Mouse (Mus musculus): Measurements from ENCODE around the gene 1700102P08Rik.

1700102P08Rik gene

DNA sequence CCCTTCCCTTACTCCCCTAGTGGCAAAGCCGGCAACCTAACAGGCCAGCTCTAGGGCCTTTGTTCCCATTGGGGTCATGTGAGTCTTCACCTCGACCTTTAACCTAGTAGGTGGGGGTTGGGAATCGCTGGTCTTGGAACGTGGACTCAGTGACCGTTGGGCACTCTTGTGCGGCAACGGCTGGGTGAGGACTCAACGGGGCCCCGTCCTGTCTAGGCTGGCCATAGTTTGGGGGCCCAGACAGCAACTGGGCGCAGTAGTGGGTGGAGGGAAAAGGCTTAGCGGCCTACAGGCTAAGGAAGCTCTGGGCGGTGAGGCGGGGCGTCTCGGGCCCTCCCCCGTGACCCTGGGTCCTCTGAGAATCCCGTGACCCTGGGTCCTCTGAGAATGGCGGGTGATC is at the start of gene 1700102P08Rik:
Gene 1700102P08Rik (plus strand): TSS at position 130 of the 400 bp plus-strand sequence.
- no peak for DNase-seq

DNA sequence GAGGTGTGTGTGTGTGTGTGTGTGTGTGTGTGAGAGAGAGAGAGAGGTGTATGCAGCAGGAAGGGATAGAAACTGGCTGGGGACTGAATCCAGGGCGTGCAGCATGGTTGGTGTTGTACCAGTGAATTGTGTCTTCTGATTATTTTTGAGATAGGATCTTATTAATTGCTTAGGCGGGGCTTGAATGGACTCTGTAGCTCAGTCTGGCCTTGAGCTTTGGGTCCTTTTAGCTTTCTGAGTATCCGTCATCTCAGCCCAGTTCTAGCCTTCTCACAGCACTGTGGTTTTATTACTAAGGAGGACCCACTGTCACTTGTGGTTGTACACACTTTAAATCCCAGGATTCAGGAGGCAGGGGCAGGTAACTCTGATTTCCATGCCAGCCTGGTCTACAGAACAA is 49.3 kb upstream of the 1700102P08Rik start:
- no peak for DNase-seq

DNA sequence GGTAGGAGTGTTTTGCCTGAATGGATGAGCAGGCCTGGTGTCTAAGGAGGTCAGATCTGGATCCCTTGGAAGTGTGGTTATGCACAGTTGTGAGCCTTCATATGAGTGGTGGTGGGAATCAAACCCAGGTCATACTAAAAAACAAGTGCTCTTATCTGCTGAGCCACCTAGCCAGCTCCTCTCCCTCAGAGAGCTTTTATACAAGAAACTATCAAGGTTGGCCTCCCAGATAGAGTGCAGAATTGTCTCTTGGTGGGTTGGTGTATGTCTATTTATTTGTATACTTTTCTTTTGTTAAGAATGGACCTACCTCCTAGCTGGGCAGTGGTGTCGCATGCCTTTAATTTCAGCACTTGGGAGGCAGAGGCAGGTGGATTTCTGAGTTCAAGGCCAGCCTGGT is 48.8 kb upstream of the 1700102P08Rik start:
- no peak for DNase-seq

DNA sequence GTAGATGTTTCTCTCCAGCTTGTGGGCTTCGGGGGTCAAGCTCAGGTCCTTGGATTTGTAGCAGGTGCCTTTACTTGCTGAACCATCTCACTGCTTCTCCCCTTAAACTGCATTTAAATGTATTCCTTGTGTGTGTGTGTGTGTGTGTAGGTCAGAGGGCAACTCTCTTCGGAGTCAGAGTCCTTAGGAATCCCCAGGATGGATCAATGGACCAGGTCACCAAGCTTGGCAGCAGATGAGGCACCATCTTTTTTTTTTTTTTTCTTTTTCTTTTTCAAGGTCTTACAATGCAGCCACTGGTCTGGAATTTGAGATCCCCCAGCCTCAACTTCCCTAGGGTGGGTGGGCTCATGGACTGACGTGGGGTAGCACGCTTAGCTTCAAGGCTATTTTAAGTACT is 48.1 kb upstream of the 1700102P08Rik start:
- no peak for DNase-seq

DNA sequence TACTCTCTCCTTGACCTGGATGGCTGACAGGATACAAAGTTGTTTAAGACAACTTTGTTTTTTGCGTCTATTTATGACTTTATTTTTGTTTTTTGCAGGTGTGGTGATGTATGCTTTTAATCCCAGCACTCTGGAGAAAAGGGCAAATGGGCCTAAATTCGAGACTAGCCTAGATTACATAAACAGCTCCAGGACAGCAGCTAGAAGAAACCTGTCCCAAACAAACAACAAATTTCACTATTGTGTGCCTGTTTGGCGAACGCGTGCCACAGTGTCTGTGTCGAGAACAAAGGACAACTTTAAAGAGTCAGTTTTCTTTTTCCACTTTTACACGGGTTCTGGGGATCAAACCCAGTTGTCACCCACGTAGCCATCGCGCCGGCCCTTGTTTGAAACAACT is 45.6 kb upstream of the 1700102P08Rik start:
- no peak for DNase-seq

DNA sequence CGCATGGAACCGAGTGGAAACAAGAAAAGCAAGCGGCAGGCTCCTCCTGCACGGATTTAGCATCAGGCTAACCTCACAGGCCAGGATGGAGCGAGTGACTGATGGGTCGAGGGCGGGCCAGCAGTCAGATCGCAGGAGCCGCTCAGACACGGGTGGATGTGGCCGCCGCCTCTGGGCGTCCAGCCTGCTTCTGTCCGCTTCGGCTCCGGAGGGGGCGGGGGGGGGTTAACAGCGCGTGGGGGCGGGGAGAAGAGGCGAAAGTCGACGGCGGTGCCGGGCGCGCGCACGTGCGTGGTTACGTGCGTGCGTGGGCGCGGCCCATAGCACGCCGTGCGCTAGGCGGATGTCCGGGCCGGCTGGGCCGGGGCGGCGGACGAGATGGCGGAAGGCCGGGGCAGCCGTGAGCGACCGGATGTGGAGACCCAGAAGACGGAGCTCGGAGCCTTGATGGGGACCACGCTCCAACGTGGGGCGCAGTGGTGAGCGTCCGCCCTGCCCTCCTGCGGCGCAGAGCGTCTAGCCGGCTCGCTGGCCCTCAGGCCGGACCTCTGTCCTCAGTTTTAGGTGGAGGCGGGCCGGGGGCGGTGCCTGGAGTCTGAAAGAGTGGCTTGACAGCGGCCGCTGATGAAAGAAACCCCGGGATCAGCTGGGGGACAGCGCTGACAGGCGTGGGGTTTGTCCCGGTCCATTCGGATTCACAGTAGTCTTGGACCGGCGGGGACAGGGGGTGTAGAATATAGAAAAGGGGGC is 44.9 kb upstream of the 1700102P08Rik start, which contains the start of gene Usp4:
Gene Usp4 (plus strand): TSS at position 314 of the 750 bp plus-strand sequence.
- peak; percentile 93 to 95 for DNase-seq

DNA sequence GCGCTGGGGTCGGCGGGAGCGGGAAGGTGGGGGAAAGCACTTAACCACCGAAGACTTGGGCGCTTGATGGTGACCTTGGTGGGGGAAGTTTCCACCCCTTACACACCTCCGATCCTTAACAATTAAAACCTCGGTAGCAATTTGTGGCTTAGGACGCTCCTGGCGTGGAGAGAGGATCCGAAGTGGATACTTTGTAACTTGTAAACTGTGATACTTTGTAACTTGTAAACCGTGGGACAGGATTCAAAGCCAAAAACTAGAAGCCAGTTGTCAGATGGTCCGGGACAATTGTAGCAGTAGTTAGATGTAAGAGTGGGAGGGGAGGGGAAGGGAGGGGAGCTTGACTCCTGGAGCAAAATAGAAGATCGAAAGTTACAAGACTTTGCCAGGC is 44.3 kb upstream of the 1700102P08Rik start:
- DNase-seq: no peak

DNA sequence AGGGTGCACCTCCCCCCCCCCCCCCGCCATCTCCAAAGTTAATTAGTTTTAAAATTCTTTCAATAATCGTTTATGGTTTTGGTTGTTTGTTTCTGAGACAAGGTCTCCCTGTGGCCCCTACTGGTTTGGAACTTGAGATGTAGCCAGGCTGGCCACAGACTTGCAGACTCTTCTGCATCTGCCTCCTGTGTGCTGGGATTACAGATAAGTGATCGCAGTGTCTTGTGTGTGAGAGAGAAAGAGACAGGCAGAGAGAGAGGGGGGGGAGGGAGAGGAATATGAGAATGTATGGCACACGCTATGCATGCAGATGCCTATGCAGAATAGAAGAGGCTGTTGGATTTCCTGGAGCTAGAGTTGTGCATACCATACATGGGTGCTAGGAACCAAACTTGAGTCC is 42.9 kb upstream of the 1700102P08Rik start:
- no peak for DNase-seq

DNA sequence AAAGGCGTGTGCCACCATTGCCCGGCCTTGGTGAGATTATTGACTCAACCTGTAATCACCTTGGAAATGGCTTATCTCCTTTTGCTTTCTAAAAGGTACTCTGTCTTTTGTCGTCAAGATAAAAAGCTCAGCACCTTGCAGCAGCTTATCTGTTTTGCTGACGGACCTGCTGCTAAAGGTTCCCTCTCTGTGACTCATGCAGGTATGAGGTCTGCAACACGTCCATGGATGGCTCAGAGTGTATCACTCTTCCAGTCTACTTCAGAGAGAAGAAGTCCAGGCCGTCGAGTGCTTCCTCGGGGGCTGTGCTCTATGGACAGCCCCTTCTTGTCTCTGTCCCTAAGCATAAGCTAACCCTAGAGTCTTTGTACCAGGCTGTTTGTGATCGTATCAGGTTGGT is 14.4 kb upstream of the 1700102P08Rik start:
- DNase-seq: no peak

DNA sequence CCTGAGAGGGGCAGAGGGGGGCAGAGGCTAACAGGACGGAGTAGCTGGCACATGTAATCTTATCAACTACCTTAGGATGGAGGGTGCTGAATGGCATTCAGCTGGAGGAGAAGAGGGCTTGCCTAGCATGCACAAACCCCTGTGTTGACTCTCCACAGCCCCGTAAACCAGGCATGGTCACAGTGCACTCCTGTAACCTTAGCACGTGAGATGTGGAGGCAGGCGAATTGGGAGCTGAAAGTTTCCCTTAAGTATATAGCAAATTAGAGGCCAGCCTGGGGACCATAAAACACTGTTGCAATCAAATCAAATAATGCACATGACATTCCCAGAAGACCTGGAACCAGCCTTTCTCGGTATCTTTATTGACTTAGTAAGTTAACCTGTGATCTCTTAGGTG is 13.9 kb upstream of the 1700102P08Rik start:
- DNase-seq: no peak

DNA sequence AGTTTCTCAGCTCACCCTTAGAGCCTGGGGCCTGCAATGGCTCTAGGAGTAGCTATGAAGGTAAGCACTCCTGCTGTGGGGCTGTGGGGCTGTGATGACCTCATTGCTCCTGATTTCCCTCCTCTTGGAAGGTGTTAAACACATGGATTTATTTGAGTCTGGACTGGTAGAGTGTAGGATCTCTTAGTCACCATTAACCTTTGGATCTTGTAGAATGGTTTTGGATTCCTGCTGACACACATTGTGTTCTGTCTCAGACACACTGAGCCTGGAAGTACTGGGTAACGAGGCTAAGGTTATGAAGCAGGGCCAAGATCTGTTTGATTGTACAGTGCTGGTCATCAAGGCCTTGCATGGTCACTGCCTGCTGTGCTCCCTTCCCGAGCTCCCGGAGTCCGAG is 13.3 kb upstream of the 1700102P08Rik start:
- no peak for DNase-seq

DNA sequence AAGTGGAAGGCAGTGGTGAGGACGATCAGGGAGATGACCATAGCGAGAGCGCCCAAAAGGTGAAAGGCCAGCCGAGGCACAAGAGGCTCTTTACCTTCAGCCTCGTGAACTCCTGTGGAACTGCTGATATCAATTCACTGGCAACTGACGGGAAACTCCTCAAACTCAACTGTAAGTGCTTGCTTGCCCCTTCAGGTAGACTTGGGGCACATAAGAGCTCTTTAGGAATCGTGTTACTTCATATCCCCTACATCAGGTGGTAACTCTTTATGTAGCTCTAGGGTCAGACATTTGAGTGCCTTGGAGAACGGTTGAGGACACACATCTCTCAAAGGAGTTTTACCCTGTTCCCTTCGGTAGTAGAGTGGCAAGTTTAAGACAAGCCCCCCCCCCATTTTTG is 11.2 kb upstream of the 1700102P08Rik start:
- no peak for DNase-seq

DNA sequence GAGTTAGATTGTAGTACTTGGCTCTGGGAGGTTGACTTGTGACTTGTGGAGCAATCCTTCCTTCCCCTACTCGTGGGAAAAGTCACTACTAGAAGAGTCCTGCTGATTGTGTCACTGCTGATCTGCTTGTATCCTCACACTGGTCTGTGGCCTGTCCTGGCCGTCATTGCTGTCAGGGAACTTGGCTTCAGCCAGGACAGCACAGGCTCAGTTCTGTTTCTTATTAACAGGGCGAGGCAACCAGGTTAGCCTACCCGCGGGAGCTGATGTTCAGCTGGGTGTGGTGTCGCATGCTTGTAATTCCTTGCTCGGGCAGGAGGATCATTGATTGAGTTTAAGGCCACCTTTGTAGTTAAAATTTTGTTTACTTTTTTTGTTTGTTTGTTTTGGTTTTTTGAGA is 7.6 kb upstream of the 1700102P08Rik start:
- no peak for DNase-seq

DNA sequence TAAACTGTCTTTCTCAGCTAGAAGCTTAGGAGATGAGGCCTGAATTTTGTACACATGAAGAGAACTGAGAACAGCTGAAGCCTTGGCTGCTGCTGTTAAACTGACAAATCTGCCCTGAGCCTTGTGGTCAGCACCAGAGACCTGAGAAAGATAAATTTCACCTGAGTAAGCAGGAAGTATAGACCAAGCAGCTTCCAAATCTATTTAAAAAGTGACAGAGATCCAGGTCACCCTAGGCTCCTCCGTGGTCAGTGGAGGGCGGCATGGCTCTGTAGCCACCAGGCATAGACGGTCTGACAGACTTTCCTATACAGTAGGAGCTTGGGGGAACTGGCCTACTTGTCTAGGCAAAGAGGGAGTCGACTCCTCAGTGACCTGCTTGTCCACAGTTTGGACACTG is 5.8 kb upstream of the 1700102P08Rik start:
- no peak for DNase-seq

DNA sequence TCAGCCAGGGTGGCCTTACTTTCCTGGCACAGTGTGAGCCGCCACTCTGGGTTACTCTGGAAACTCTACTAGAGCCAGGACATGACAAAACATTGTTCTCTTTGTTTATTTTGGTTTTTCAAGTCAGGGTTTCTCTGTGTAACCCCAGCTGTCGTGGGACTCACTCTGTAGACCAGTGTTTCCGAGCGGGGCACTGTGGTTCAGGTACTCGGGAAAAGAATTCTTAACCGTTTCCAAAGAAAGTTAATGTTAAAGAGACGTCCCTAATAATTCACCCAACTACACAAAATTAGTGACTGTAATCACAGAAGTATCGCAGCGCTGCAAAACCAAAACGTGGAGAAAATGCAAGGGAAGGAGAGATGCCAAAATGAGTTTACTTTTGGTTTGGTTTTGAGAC is 4.0 kb upstream of the 1700102P08Rik start:
- no peak for DNase-seq

DNA sequence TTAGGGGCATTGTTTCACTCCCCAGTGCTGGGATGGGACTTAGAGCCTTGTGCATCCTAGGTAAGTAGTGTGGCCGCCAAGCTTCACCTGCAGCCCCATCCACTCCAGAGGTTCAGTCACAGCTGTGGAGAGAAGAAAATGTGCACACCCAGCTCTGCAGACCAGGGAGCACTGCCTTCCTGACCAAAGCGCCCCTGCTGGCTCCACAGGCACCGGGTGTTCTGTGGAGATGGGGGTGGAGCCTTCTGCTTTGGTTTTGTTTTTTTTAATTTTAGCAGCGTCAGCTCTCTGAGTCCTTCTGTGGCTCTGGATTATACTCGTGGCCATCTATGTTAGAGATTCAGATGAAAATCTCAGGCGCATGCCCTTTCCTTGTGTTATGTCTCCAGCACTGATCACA is 3.4 kb upstream of the 1700102P08Rik start:
- DNase-seq: no peak

DNA sequence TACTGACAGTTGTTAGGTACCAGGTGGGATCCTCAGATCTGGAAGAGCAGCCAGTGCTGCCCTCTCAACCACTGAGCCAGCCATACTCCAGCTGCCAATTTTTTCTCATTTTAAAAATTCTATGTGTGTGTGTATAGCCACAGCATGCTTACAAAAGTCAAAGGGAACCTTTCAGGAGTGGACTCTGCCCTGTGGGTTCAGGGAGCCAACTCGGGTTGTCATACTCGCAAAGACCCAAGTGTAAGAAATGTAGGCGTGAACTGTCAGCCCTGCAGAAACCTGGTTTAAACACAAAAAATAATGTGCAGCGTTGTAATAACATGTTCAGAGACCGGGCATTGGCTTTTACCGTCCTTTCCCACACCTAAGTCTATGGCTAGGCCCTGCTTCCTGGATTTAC is 1.6 kb downstream of the 1700102P08Rik start:
- DNase-seq: no peak

DNA sequence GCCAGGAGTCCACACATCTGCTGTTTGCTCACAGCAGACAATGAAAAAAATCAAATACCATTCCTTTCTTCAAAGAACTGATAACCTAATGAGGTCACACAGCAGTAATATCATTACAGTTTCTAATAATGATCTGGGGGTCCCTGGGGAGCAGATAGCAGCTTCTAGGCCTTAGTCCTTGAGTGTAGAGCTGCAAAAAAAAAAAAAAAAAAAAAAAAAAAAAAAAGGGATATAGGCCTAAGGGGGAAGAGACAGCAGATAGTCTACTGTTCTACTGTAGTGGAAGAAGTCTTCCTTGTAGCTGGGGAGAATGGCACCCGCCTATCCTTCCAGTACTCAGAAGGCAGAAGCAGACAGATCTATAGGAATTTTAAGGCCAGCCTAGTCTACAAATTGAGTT is 2.8 kb downstream of the 1700102P08Rik start:
- no peak for DNase-seq

DNA sequence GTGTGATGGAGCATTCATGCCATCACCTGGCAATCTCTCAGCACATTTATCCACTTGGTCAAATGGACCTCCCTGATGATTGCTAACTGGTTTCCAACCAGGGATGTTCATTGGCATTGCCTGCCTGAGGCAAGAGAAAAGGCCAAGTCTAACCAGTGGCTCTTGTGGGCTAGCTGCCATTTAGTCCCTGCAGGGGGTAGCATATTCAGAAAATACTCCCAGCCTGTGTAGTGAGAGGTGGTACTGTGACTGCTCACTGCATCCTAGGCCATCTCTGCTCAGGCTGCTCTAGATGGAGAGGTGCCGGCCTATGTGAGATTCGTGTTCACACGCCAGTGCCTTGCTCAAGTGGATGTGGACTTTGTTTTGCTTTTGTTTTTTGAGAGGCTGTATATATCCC is 5.7 kb downstream of the 1700102P08Rik start:
- DNase-seq: peak; percentile 73 to 76

DNA sequence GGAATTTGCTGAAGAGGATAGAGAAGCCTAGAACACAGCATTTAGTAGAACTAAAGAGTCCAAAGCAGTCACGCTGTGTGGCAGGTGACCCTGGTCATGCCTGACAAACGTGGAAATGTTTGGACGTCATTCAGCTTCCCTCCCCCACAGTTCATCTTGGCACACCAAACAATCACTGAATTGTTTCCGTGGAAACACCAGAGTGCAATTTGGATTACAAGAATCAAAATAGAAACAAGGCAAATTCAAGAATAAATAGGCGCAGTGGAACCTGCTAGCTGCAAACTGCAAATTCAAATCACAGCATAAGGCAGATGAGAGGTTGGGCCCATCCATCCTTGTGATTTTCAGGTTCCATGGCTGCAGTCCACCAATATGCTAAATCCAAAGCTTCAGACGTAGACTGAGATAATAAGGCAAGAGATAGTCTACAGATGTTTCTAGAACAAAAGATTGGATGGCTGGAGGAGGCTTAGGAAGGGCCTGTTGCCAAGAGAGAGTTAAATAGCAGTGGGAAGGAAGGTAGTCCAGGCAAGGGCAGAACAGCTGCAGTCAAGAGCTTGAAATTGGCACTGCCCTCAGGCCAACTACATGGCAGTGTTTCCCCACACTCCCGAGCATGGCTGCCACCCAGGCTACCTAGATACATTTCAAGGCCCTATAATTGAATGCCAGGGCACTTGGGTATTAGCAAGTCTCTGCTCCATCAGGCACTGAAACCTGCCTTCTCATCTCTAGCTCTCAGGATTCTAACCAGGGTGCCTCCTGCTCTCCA is 8.8 kb downstream of the 1700102P08Rik start:
- DNase-seq: peak; percentile 63 to 72

DNA sequence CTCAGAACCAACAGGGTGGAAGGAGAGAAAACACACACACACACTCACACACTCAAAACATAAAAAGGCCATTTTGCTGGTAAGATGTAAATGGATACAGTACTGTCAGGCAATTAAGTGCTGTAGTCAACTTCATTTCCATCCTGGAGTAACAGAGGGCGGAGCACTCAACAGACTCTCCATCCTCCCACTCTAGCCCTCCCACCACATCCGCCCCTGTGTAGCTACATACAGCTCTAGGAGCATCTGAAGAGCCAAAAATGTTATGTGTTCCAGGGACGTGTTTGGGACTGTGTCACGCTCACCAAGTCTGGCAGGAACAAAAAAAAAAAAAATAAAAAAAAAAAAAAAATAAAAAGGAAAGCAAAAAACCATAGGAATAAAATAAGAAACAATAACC is 10.5 kb downstream of the 1700102P08Rik start:
- DNase-seq: no peak

DNA sequence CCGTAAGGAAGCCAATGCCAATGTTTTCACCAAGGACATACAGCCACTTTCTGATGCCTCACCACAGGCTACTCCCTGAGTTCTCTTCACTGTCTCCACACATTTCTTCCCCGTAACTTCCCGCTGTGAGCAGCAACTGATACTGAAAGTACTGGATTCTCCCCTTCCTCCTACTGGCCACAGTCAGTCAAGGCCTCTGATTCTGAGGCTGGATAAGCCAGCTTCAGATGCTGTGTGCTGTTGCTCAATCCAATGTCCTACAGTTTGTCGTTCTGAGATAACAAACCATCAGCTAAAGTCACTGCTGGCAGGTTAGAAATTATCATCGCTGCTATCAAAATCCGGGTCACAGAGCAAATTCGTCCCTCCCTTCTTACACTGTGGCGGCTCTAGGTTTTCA is 11.8 kb downstream of the 1700102P08Rik start:
- DNase-seq: no peak

DNA sequence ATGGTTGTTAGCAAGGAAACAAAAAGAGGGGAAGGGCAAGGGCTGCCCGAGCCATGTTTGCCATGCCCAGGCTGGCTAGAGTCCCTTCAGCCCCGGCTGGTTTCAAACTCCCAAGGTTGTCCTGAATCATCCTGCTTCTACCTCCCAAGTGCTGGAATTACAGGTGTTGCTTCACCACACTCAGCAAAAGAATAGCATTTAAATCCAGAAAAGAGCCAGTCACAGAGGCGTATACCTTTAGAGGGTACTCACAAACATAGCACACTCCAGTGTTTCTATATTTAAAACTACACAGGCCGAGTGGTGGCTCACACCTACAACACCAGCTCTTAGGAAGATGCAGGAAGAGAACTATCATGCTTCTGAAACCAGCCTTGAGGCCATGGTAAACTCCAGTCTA is 16.9 kb downstream of the 1700102P08Rik start:
- no peak for DNase-seq

DNA sequence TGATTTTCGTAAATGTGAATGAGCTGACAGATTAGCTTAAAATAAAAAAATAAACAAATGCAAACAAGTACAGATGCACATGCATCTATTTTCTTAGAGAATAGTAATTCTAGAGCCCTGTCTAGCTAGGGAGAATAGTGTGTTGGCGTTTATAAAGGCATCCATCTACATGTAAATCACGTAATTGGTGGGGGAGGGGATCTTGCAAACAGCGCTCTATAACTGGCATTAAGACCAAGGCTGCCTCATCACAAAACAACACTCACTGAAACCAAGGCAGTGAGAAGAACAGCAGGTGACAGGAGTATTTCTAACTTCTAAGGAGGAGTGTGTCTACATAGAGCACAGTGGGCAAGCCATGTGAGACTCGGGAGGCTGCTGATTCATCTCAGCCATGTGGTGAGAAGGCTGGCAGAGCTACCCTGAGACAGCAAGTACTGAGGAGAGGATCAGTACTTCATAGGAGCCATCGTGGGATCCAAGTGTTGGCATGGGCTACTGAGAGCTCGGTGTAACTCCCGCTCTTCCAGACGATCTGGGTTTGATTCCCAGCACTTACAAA is 18.9 kb downstream of the 1700102P08Rik start:
- DNase-seq: no peak
